Mouse (Mus musculus) gastrocnemius, postnatal 25 days (tissue): ENCODE data around the gene Cox15. TPM values are rescaled to one million over a fixed set of nuclear protein-coding genes. Genes with fewer than 3 reads are reported as not detected.

Source experiments
- DNase-seq: peaks from one replicate; pipeline ENCODE4 v3.0.0; 2022
- long read RNA-seq, 2 experiments: library from polyadenylated mRNA; stranded (forward); transcript quantifications; one replicate each; pipeline ENCODE4 v2.0.0; 2021
- total RNA-seq, 2 experiments: library from RNA; stranded (reverse); gene quantifications; 1 replicate in 1 of 2; 2 replicates in 1 of 2; pipeline ENCODE4 v1.2.3; 2021

The Cox15 gene
- total RNA-seq: 10 to 100 TPM; 17.5 to 19.5 TPM
- long read RNA-seq, experiment 1, full-length matches to known transcripts: 45 of 60 reads
- long read RNA-seq, experiment 1, partial matches to known transcripts: 4 of 60 reads
- long read RNA-seq, experiment 1, other reads (novel, unspliced or antisense): 11 of 60 reads
- long read RNA-seq, experiment 2, full-length matches to known transcripts: 64 of 75 reads
- long read RNA-seq, experiment 2, partial matches to known transcripts: 1 of 75 reads
- long read RNA-seq, experiment 2, other reads (novel, unspliced or antisense): 10 of 75 reads

- DNase-seq: peak; percentile 97
Measured at GRCm38 (mm10) chr19:43752489-43753225, at the start of gene Cox15, which contains the start of gene Cutc. Gene Cox15 (minus strand): TSS chr19:43753000. Gene Cutc (plus strand): TSS chr19:43752996.

GRCm38 (mm10) chr19:43801427-43802051 is 48.7 kb upstream of the Cox15 start:
- no peak for DNase-seq

- no peak for DNase-seq
Measured at GRCm38 (mm10) chr19:43797216-43797615, 44.4 kb upstream of the Cox15 start.

GRCm38 (mm10) chr19:43795511-43795910 is 42.7 kb upstream of the Cox15 start:
- DNase-seq: no peak

GRCm38 (mm10) chr19:43793951-43794350 is 41.2 kb upstream of the Cox15 start:
- no peak for DNase-seq

- DNase-seq: no peak
Measured at GRCm38 (mm10) chr19:43792537-43792936, 39.7 kb upstream of the Cox15 start.

GRCm38 (mm10) chr19:43789817-43790216 is 37.0 kb upstream of the Cox15 start:
- no peak for DNase-seq

- no peak for DNase-seq
Measured at GRCm38 (mm10) chr19:43786249-43787026, 33.6 kb upstream of the Cox15 start.

GRCm38 (mm10) chr19:43784761-43785160 is 32.0 kb upstream of the Cox15 start:
- DNase-seq: no peak

GRCm38 (mm10) chr19:43781980-43782379 is 29.2 kb upstream of the Cox15 start, which contains the start of gene Abcc2:
Gene Abcc2 (plus strand): TSS chr19:43782192.
- DNase-seq: no peak

GRCm38 (mm10) chr19:43780391-43780790 is 27.6 kb upstream of the Cox15 start:
- no peak for DNase-seq

- DNase-seq: no peak
Measured at GRCm38 (mm10) chr19:43777308-43777707, 24.5 kb upstream of the Cox15 start.

- DNase-seq: no peak
Measured at GRCm38 (mm10) chr19:43776561-43776960, 23.8 kb upstream of the Cox15 start.

GRCm38 (mm10) chr19:43775433-43775832 is 22.6 kb upstream of the Cox15 start:
- no peak for DNase-seq

GRCm38 (mm10) chr19:43772311-43772710 is 19.5 kb upstream of the Cox15 start:
- no peak for DNase-seq

GRCm38 (mm10) chr19:43771499-43771969 is 18.7 kb upstream of the Cox15 start:
- DNase-seq: no peak

- DNase-seq: no peak
Measured at GRCm38 (mm10) chr19:43770584-43770983, 17.8 kb upstream of the Cox15 start.

- DNase-seq: no peak
Measured at GRCm38 (mm10) chr19:43769366-43769960, 16.7 kb upstream of the Cox15 start.

- no peak for DNase-seq
Measured at GRCm38 (mm10) chr19:43767549-43768322, 14.9 kb upstream of the Cox15 start.

GRCm38 (mm10) chr19:43766451-43766850 is 13.7 kb upstream of the Cox15 start:
- DNase-seq: no peak

- DNase-seq: no peak
Measured at GRCm38 (mm10) chr19:43762410-43762809, 9.6 kb upstream of the Cox15 start.
